In genomic region chr6:149193276-149193905, GRCm38 (mm10) we compare ENCODE assay signal across 8 mouse cellular contexts. TPM values are rescaled to one million over a fixed set of nuclear protein-coding genes. Genes with fewer than 3 reads are reported as not detected.
A peak's percentile ranks its signal among the peaks of the same experiment; 100 is the strongest.
DNase-seq lines count a peak whose midpoint lies in the region; ATAC-seq lines count a peak whose summit lies in the region.

No protein-coding gene starts in this region.

- ATAC-seq in erythroblast, adult 5-6 weeks (replicated peaks; ENCODE audit: low FRiP score, poor library complexity, severe bottlenecking), result peak; percentile 90
- peak; percentile 74 for ATAC-seq in neutrophil, adult 5-6 weeks (ENCODE audit: extremely low read depth, insufficient number of reproducible peaks, low FRiP score, poor library complexity, severe bottlenecking)

- peak; percentile 26 for DNase-seq in urinary bladder, postnatal 25 days (ENCODE audit: low spot score)
- DNase-seq in urinary bladder, postnatal 4 days (ENCODE audit: low spot score in 2 of 2), result no peak
- peak; percentile 57 to 86 for DNase-seq in kidney, postnatal 36 days
- no peak for DNase-seq in thymus, postnatal 14 days
- DNase-seq in frontal cortex, postnatal 25 days (ENCODE audit: low spot score in 2 of 2), result no peak
- no peak for DNase-seq in layer of hippocampus, postnatal 36 days

RNA-seq across cellular contexts. Expression of gene Amn1, which starts 4.9 kb away (rescaled TPM):
- total RNA-seq in erythroblast, adult 5-6 weeks (2015; ENCODE audit: low replicate concordance), result 19.4 and 26.5 TPM in 2 replicates
- total RNA-seq in erythroblast, adult 5-6 weeks (2017; ENCODE audit: low replicate concordance), result 11.9 and 14.4 TPM in 2 replicates
- 49.2 and 56.8 TPM in 2 replicates for total RNA-seq in neutrophil, adult 5-6 weeks (2017)
- 10 to 100 TPM; 27.1 to 32.5 TPM for total RNA-seq in layer of hippocampus, postnatal 36 days (2021)

RNA-seq across cellular contexts. Expression of gene Etfbkmt, which starts 53.7 kb away (rescaled TPM):
- total RNA-seq in erythroblast, adult 5-6 weeks (2015; ENCODE audit: low replicate concordance), result 37.7 and 39.5 TPM in 2 replicates
- 35.9 and 48.9 TPM in 2 replicates for total RNA-seq in erythroblast, adult 5-6 weeks (2017; ENCODE audit: low replicate concordance)
- total RNA-seq in neutrophil, adult 5-6 weeks (2017), result 22.7 and 28.6 TPM in 2 replicates
- 1 to 10 TPM; 4.1 to 5.0 TPM for total RNA-seq in layer of hippocampus, postnatal 36 days (2021)

Comparison
In these comparisons a context has a peak if more than half of its experiments do, and no peak if none do; other contexts are left out.
1. DNase-seq: peak in urinary bladder, postnatal 25 days (single experiment) and kidney, postnatal 36 days (2 of 2); none in urinary bladder, postnatal 4 days (0 of 2), thymus, postnatal 14 days (single experiment), frontal cortex, postnatal 25 days (0 of 2) and layer of hippocampus, postnatal 36 days (0 of 2).